Mouse (Mus musculus) v-Abl transformed pro-B cells (cell line): ENCODE measurements around the gene Cbfa2t2.

Experiments
- in situ Hi-C, 2 experiments: fragments of 400-800 bp; cut with MboI; formaldehyde crosslinking; loops; one replicate each; pipeline ENCODE4 v1.15.1; 2025; ENCODE audit not compliant: unreplicated experiment in 2 of 2

Cbfa2t2 gene

GRCm38 (mm10) chr2:154436458-154437190 lies at the start of gene Cbfa2t2:
Gene Cbfa2t2, plus strand, starts transcription at chr2:154436481.
- in situ Hi-C loops, result no loop called here

- in situ Hi-C loops, result no loop called here
Measured at GRCm38 (mm10) chr2:154390180-154390964, 45.9 kb upstream of the Cbfa2t2 start.

GRCm38 (mm10) chr2:154394602-154395001 lies 41.7 kb upstream of the Cbfa2t2 start:
- in situ Hi-C loops, result no loop called here

GRCm38 (mm10) chr2:154396529-154396928 lies 39.8 kb upstream of the Cbfa2t2 start:
- in situ Hi-C loops, result no loop called here

- in situ Hi-C loops, result no loop called here
Measured at GRCm38 (mm10) chr2:154398267-154398666, 38.0 kb upstream of the Cbfa2t2 start.

- in situ Hi-C loops, result no loop called here
Measured at GRCm38 (mm10) chr2:154399325-154399724, 37.0 kb upstream of the Cbfa2t2 start.

GRCm38 (mm10) chr2:154401976-154402375 lies 34.3 kb upstream of the Cbfa2t2 start:
- in situ Hi-C loops, result loop anchor here (25.0 kb wide), 2 partner anchors 535 to 1360 kb away; partner anchors contain the start of gene Procr (in 1 of the 2)

GRCm38 (mm10) chr2:154402811-154403210 lies 33.5 kb upstream of the Cbfa2t2 start:
- in situ Hi-C loops, result loop anchor here (25.0 kb wide), 2 partner anchors 534 to 1359 kb away; partner anchors contain the start of gene Procr (in 1 of the 2)

GRCm38 (mm10) chr2:154405447-154405994 lies 30.8 kb upstream of the Cbfa2t2 start:
- in situ Hi-C loops, result loop anchor here (25.0 kb wide), 2 partner anchors 532 to 1357 kb away; partner anchors contain the start of gene Procr (in 1 of the 2)

GRCm38 (mm10) chr2:154407063-154407642 lies 29.1 kb upstream of the Cbfa2t2 start:
- in situ Hi-C loops, result loop anchor here (25.0 kb wide), 2 partner anchors 530 to 1355 kb away; partner anchors contain the start of gene Procr (in 1 of the 2)

- in situ Hi-C loops, result loop anchor here (25.0 kb wide), 2 partner anchors 529 to 1354 kb away; partner anchors contain the start of gene Procr (in 1 of the 2)
Measured at GRCm38 (mm10) chr2:154407643-154408445, 28.4 kb upstream of the Cbfa2t2 start, which contains the start of gene Snta1. Gene Snta1, minus strand, starts transcription at chr2:154408099.

- in situ Hi-C loops, result loop anchor here (5.0 to 25.0 kb wide), 6 partner anchors 204 to 1352 kb away; partner anchors contain the start of genes 4930519P11Rik (in 2 of the 2), Zfp341 (in 2 of the 2) and Procr (in 1 of the 2)
Measured at GRCm38 (mm10) chr2:154410355-154410754, 25.9 kb upstream of the Cbfa2t2 start.

- in situ Hi-C loops, result loop anchor here (5.0 to 25.0 kb wide), 6 partner anchors 203 to 1350 kb away; partner anchors contain the start of genes 4930519P11Rik (in 2 of the 2), Zfp341 (in 2 of the 2) and Procr (in 1 of the 2)
Measured at GRCm38 (mm10) chr2:154412018-154412666, 24.1 kb upstream of the Cbfa2t2 start.

GRCm38 (mm10) chr2:154417107-154417506 lies 19.2 kb upstream of the Cbfa2t2 start:
- in situ Hi-C loops, result loop anchor here (5.0 to 25.0 kb wide), 8 partner anchors 125 to 1345 kb away; partner anchors contain the start of genes 4930519P11Rik (in 2 of the 2), Zfp341 (in 2 of the 2) and Procr (in 1 of the 2)

GRCm38 (mm10) chr2:154418001-154418400 lies 18.3 kb upstream of the Cbfa2t2 start:
- in situ Hi-C loops, result loop anchor here (5.0 to 25.0 kb wide), 8 partner anchors 124 to 1344 kb away; partner anchors contain the start of genes 4930519P11Rik (in 2 of the 2), Zfp341 (in 2 of the 2) and Procr (in 1 of the 2)

GRCm38 (mm10) chr2:154419631-154420515 lies 16.4 kb upstream of the Cbfa2t2 start:
- in situ Hi-C loops, result loop anchor here (5.0 to 25.0 kb wide), 8 partner anchors 122 to 1342 kb away; partner anchors contain the start of genes 4930519P11Rik (in 2 of the 2), Zfp341 (in 2 of the 2) and Procr (in 1 of the 2)
